Mouse (Mus musculus) embryonic fibroblast, embryonic 13.5 days (primary cell): ENCODE measurements at regions not wholly inside any gene's neighbourhood (a gene's known extent, or its start where the extent isn't known, plus 50 kb on each side); places are given as distances from the start of the nearest gene placed in this dataset.

ENCODE experiments used
- CTCF ChIP-seq: IDR thresholded peaks from 2 replicates; pipeline ENCODE4 v1.5.1; 2011; ENCODE audit warnings: mild to moderate bottlenecking, control low read depth, low read length, moderate library complexity, borderline replicate concordance; ENCODE audit not compliant: insufficient read depth
- POLR2A ChIP-seq: IDR thresholded peaks from 2 replicates; pipeline ENCODE4 v1.6.1; 2011; ENCODE audit warnings: low read depth, mild to moderate bottlenecking, control low read depth, low read length, moderate library complexity

GRCm38 (mm10) chr14:46604886-46605531 lies 155.3 kb upstream of the Cdkn3 start:
- TF ChIP-seq POLR2A (no peak), CTCF (no peak)
